Mouse (Mus musculus): ENCODE results near the gene Unc79. TPM values are rescaled to one million over a fixed set of nuclear protein-coding genes. Genes with fewer than 3 reads are reported as not detected.

The Unc79 gene
- polyA plus RNA-seq, 1 experiment = 0.13 TPM

DNA sequence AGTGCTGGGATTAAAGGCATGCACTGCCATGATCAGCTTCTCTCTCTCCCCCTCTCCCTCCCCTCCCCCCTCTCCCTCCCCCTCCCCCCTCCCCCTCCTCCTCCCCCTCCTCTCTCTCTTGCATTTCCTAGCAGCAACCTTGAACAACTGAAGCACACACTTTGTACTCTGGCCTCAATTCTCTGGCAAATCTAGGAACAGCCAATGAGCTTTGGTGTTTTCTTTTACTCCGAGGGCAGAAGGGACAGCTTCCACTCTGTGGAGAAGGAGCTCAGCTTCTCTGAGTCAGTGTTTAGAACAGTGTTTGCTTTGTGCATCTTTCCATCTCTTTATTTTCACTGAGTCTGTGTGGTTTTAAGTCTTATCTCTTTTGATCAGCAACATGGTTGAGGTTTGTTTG lies 12.8 kb upstream of the Unc79 start:
- Histone ChIP-seq H3K27me3 (replicated peaks; ENCODE audit: control insufficient read depth, insufficient read depth, low read length) (no peaks in the 10 kb centered on the region), H3K27ac (ENCODE audit: insufficient read depth, low read depth, low read length) (no peak overlapping the region), H3K4me1 (ENCODE audit: control insufficient read depth, insufficient read depth, low read length) (no peaks in the 10 kb centered on the region), H3K36me3 (ENCODE audit: control insufficient read depth, insufficient read depth, low read length) (no peaks in the 10 kb centered on the region), H3K4me3 (ENCODE audit: insufficient read depth, low read depth, low read length) (no peak overlapping the region)
- no peak for TF ChIP-seq POLR2A (IDR thresholded peaks at IDR 0.05; ENCODE audit: low read depth, low read length)
- 19% methylated on average over 1 of the region's 1 CpGs for WGBS
- DNase-seq = no peak

GRCm38 (mm10) chr12:102945571-102945970 lies 3.1 kb upstream of the Unc79 start:
- WGBS = 89% methylated on average over 1 of the region's 1 CpGs
- no peak for DNase-seq
- TF ChIP-seq POLR2A (IDR thresholded peaks at IDR 0.05; ENCODE audit: low read depth, low read length) (no peak), CTCF (conservative IDR thresholded peaks at IDR 0.05; ENCODE audit: insufficient read depth, insufficient read length, low read depth, low read length) (no peak)
- Histone ChIP-seq H3K4me3 (ENCODE audit: insufficient read depth, low read depth, low read length) (no peak overlapping the region), H3K27ac (ENCODE audit: insufficient read depth, low read depth, low read length) (no peak overlapping the region), H3K36me3 (ENCODE audit: control insufficient read depth, insufficient read depth, low read length) (no peaks in the 10 kb centered on the region), H3K27me3 (replicated peaks; ENCODE audit: control insufficient read depth, insufficient read depth, low read length) (peaks cover 2% of the 10 kb centered on the region; the same call in 1 of the 2 replicates), H3K4me1 (ENCODE audit: control insufficient read depth, insufficient read depth, low read length) (no peaks in the 10 kb centered on the region)

GRCm38 (mm10) chr12:102947826-102948225 lies 833 bp upstream of the Unc79 start:
- no peak for DNase-seq
- H3K4me1 ChIP-seq (ENCODE audit: control insufficient read depth, insufficient read depth, low read length) = no peaks in the 10 kb centered on the region
- H3K4me3 ChIP-seq (ENCODE audit: insufficient read depth, low read depth, low read length) = no peak overlapping the region
- 23% methylated on average over 10 of the region's 10 CpGs for WGBS
- H3K27me3 ChIP-seq (replicated peaks; ENCODE audit: control insufficient read depth, insufficient read depth, low read length) = peaks cover 2% of the 10 kb centered on the region; the same call in 1 of the 2 replicates
- H3K36me3 ChIP-seq (ENCODE audit: control insufficient read depth, insufficient read depth, low read length) = no peaks in the 10 kb centered on the region
- H3K27ac ChIP-seq (ENCODE audit: insufficient read depth, low read depth, low read length) = no peak overlapping the region
- no peak for TF ChIP-seq POLR2A (IDR thresholded peaks at IDR 0.05; ENCODE audit: low read depth, low read length)
- no peak for TF ChIP-seq CTCF (conservative IDR thresholded peaks at IDR 0.05; ENCODE audit: insufficient read depth, insufficient read length, low read depth, low read length)

- WGBS = under 1% methylated on average over 42 of the region's 42 CpGs
- no peaks in the 10 kb centered on the region for H3K36me3 ChIP-seq (ENCODE audit: control insufficient read depth, insufficient read depth, low read length)
- TF ChIP-seq POLR2A (IDR thresholded peaks at IDR 0.05; ENCODE audit: low read depth, low read length) (no peak), CTCF (conservative IDR thresholded peaks at IDR 0.05; ENCODE audit: insufficient read depth, insufficient read length, low read depth, low read length) (no peak)
- H3K4me3 ChIP-seq (ENCODE audit: insufficient read depth, low read depth, low read length) = peak overlapping the region; percentile 34
- no peak overlapping the region for H3K27ac ChIP-seq (ENCODE audit: insufficient read depth, low read depth, low read length)
- peaks cover 2% of the 10 kb centered on the region; the same call in 1 of the 2 replicates for H3K27me3 ChIP-seq (replicated peaks; ENCODE audit: control insufficient read depth, insufficient read depth, low read length)
- H3K4me1 ChIP-seq (ENCODE audit: control insufficient read depth, insufficient read depth, low read length) = no peaks in the 10 kb centered on the region
- peak; percentile 10 for DNase-seq
Observed at GRCm38 (mm10) chr12:102949395-102950208, 943 bp downstream of the Unc79 start.

DNA sequence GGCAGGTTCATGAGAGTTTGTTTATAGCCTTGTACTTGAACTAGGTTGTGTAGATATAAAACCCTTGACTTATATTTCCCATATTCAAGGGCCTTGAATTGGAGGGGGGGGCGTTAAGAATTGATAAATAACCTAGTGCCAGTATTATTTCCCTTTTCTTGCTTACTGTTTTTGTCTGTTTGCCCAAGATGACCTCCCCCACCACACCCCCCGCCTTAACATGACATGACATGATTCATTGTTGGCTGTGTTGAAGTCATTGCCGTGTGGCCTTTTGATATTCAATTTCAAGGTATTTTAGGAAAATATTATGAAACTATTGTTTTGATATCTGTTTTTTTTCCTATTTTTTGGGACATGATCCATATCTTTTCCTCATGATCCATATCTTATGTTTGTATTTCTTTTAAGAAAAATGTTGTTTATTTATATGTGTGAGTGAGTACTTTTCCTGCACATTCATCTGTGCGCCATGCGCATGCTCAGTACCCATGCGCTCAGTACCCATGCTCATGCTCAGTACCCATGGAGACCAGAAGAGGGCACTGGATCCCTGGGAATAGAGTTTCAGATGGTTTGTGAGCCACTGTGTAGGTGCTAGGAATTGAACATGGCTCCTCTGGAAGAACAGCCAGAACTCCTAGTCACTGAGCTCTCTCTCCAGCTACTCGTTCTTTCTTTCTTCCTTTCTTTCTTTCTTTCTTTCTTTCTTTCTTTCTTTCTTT lies 11.6 kb downstream of the Unc79 start:
- TF ChIP-seq POLR2A (IDR thresholded peaks at IDR 0.05; ENCODE audit: low read depth, low read length) (no peak), CTCF (conservative IDR thresholded peaks at IDR 0.05; ENCODE audit: insufficient read depth, insufficient read length, low read depth, low read length) (no peak)
- WGBS = 85% methylated on average over 7 of the region's 7 CpGs
- Histone ChIP-seq H3K4me1 (ENCODE audit: control insufficient read depth, insufficient read depth, low read length) (no peaks in the 10 kb centered on the region), H3K27me3 (replicated peaks; ENCODE audit: control insufficient read depth, insufficient read depth, low read length) (no peaks in the 10 kb centered on the region), H3K4me3 (ENCODE audit: insufficient read depth, low read depth, low read length) (no peak overlapping the region), H3K36me3 (ENCODE audit: control insufficient read depth, insufficient read depth, low read length) (no peaks in the 10 kb centered on the region), H3K27ac (ENCODE audit: insufficient read depth, low read depth, low read length) (no peak overlapping the region)
- no peak for DNase-seq

DNA sequence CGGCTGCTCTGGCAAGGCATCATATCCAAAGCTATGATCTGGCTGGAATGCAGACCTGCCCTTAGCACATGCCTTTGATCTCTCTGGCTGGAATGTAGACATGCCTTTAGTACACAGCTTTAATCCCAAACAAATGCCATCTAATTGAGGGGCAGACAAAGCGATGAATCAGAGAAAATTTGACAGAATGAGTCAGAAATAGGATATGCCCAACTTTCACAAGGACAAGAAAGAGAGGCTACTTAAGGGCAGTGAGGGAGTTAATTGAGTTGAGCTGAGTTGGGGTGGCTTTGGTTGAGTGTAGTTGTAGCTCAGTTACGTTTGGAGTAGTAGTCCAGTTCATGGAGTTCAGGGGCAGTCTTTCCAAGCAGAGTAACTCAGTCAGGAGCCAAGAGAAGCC lies 12.4 kb downstream of the Unc79 start:
- no peak for DNase-seq
- H3K27me3 ChIP-seq (replicated peaks; ENCODE audit: control insufficient read depth, insufficient read depth, low read length) = no peaks in the 10 kb centered on the region
- no peak overlapping the region for H3K27ac ChIP-seq (ENCODE audit: insufficient read depth, low read depth, low read length)
- no peak overlapping the region for H3K4me3 ChIP-seq (ENCODE audit: insufficient read depth, low read depth, low read length)
- H3K36me3 ChIP-seq (ENCODE audit: control insufficient read depth, insufficient read depth, low read length) = no peaks in the 10 kb centered on the region
- H3K4me1 ChIP-seq (ENCODE audit: control insufficient read depth, insufficient read depth, low read length) = no peaks in the 10 kb centered on the region
- no peak for TF ChIP-seq CTCF (conservative IDR thresholded peaks at IDR 0.05; ENCODE audit: insufficient read depth, insufficient read length, low read depth, low read length)
- no peak for TF ChIP-seq POLR2A (IDR thresholded peaks at IDR 0.05; ENCODE audit: low read depth, low read length)
- WGBS = 56% methylated on average over 3 of the region's 3 CpGs

GRCm38 (mm10) chr12:102964486-102964885 lies 15.8 kb downstream of the Unc79 start:
- H3K4me3 ChIP-seq (ENCODE audit: insufficient read depth, low read depth, low read length) = no peak overlapping the region

More at GRCm38 (mm10) chr12:102964486-102964885, 15.8 kb downstream of the Unc79 start:
- DNase-seq = no peak
- Histone ChIP-seq H3K4me1 (ENCODE audit: control insufficient read depth, insufficient read depth, low read length) (no peaks in the 10 kb centered on the region), H3K27ac (ENCODE audit: insufficient read depth, low read depth, low read length) (no peak overlapping the region), H3K27me3 (replicated peaks; ENCODE audit: control insufficient read depth, insufficient read depth, low read length) (no peaks in the 10 kb centered on the region), H3K36me3 (ENCODE audit: control insufficient read depth, insufficient read depth, low read length) (no peaks in the 10 kb centered on the region)
- 51% methylated on average over 3 of the region's 3 CpGs for WGBS
- TF ChIP-seq CTCF (conservative IDR thresholded peaks at IDR 0.05; ENCODE audit: insufficient read depth, insufficient read length, low read depth, low read length) (no peak), POLR2A (IDR thresholded peaks at IDR 0.05; ENCODE audit: low read depth, low read length) (no peak)
